Mouse (Mus musculus): Measurements from ENCODE around the gene Phactr1. TPM values are rescaled to one million over a fixed set of nuclear protein-coding genes. Genes with fewer than 3 reads are reported as not detected.

The Phactr1 gene
- polyA plus RNA-seq, 1 experiment from 2014 or later, result 6.0 TPM

GRCm38 (mm10) chr13:43068716-43069265 lies 388.4 kb downstream of the Phactr1 start:
- no peak overlapping the region for H3K4me3 ChIP-seq (ENCODE audit: low read length)
- no peaks in the 10 kb centered on the region for H3K27me3 ChIP-seq (replicated peaks; ENCODE audit: control insufficient read depth, insufficient read depth, low read length)
- H3K9ac ChIP-seq (ENCODE audit: low read depth, low read length), result no peak overlapping the region
- ATAC-seq, result no peak
- H3K4me2 ChIP-seq (ENCODE audit: low read depth, low read length), result no peak overlapping the region
- no peaks in the 10 kb centered on the region for H3K4me1 ChIP-seq (ENCODE audit: control insufficient read depth, insufficient read depth, low read length)
- 81% methylated on average over 8 of the region's 8 CpGs for WGBS
- H3K27ac ChIP-seq (ENCODE audit: low read length), result no peak overlapping the region
- H3K36me3 ChIP-seq (ENCODE audit: control insufficient read depth, insufficient read depth, low read length), result no peaks in the 10 kb centered on the region
- H3K9me3 ChIP-seq (ENCODE audit: control insufficient read depth, low read length), result no peaks in the 10 kb centered on the region

- Histone ChIP-seq H3K36me3 (ENCODE audit: control insufficient read depth, insufficient read depth, low read length) (no peaks in the 10 kb centered on the region), H3K4me2 (ENCODE audit: low read depth, low read length) (no peak overlapping the region), H3K4me3 (ENCODE audit: low read length) (no peak overlapping the region), H3K27me3 (replicated peaks; ENCODE audit: control insufficient read depth, insufficient read depth, low read length) (no peaks in the 10 kb centered on the region), H3K27ac (ENCODE audit: low read length) (no peak overlapping the region), H3K4me1 (ENCODE audit: control insufficient read depth, insufficient read depth, low read length) (no peaks in the 10 kb centered on the region), H3K9ac (ENCODE audit: low read depth, low read length) (no peak overlapping the region), H3K9me3 (ENCODE audit: control insufficient read depth, low read length) (no peaks in the 10 kb centered on the region)
- no peak for ATAC-seq
- 81% methylated on average over 4 of the region's 4 CpGs for WGBS
Measured at GRCm38 (mm10) chr13:43070496-43070895, 390.1 kb downstream of the Phactr1 start.

DNA sequence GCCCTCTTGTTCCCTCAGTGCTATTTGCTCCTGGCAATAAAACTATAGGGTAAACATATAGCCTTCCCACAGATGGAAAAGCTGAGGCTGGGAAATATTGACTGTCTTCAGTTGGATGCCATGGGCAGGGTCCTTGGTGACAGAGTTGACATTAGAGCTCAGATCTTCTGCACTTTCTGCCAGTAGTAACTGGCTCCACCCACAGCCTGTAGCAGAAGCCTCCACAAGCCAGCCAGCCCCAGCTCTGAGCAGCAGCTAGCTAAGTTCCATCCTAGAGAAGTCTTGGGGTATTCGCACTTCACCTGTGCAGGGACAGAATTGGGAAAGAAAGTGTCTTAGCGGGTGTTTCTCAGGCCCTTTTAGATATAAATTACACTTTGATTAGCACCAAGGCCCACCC lies 390.5 kb downstream of the Phactr1 start:
- H3K27me3 ChIP-seq (replicated peaks; ENCODE audit: control insufficient read depth, insufficient read depth, low read length), result no peaks in the 10 kb centered on the region
- H3K27ac ChIP-seq (ENCODE audit: low read length), result no peak overlapping the region
- no peaks in the 10 kb centered on the region for H3K9me3 ChIP-seq (ENCODE audit: control insufficient read depth, low read length)
- H3K4me2 ChIP-seq (ENCODE audit: low read depth, low read length), result no peak overlapping the region
- H3K4me3 ChIP-seq (ENCODE audit: low read length), result no peak overlapping the region
- ATAC-seq, result no peak
- no peak overlapping the region for H3K9ac ChIP-seq (ENCODE audit: low read depth, low read length)
- H3K4me1 ChIP-seq (ENCODE audit: control insufficient read depth, insufficient read depth, low read length), result no peaks in the 10 kb centered on the region
- 91% methylated on average over 2 of the region's 2 CpGs for WGBS
- H3K36me3 ChIP-seq (ENCODE audit: control insufficient read depth, insufficient read depth, low read length), result no peaks in the 10 kb centered on the region

DNA sequence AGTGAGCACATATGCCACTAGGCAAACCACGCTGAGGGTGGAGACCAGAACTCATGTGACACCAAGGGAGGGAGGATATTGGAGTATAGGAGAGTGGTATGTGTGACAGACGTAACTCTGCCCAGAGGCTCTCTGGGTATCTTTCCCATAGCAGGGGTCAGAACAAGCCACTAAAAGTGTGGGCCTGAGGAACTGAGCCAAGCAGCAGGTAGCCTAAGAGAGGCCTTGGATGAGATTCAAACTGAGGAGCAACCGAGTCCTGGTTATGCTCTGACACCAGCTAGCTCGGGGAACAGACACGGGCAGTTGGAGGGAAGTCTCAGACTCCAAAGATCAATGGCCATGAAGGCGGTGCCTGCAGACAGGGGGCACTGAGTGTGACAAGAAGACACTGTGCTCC lies 395.0 kb downstream of the Phactr1 start:
- H3K9me3 ChIP-seq (ENCODE audit: control insufficient read depth, low read length), result 0 out of 2 replicates have a peak, but pooled peaks cover 2% of the 10 kb centered on the region
- H3K36me3 ChIP-seq (ENCODE audit: control insufficient read depth, insufficient read depth, low read length), result no peaks in the 10 kb centered on the region
- no peaks in the 10 kb centered on the region for H3K4me1 ChIP-seq (ENCODE audit: control insufficient read depth, insufficient read depth, low read length)
- no peaks in the 10 kb centered on the region for H3K27me3 ChIP-seq (replicated peaks; ENCODE audit: control insufficient read depth, insufficient read depth, low read length)
- H3K9ac ChIP-seq (ENCODE audit: low read depth, low read length), result no peak overlapping the region
- ATAC-seq, result no peak
- H3K27ac ChIP-seq (ENCODE audit: low read length), result no peak overlapping the region
- no peak overlapping the region for H3K4me3 ChIP-seq (ENCODE audit: low read length)
- H3K4me2 ChIP-seq (ENCODE audit: low read depth, low read length), result no peak overlapping the region
- WGBS, result 81% methylated on average over 6 of the region's 6 CpGs

GRCm38 (mm10) chr13:43077485-43077884 lies 397.1 kb downstream of the Phactr1 start:
- no peak overlapping the region for H3K9ac ChIP-seq (ENCODE audit: low read depth, low read length)
- H3K27me3 ChIP-seq (replicated peaks; ENCODE audit: control insufficient read depth, insufficient read depth, low read length), result no peaks in the 10 kb centered on the region
- no peak overlapping the region for H3K27ac ChIP-seq (ENCODE audit: low read length)
- no peak for ATAC-seq
- H3K36me3 ChIP-seq (ENCODE audit: control insufficient read depth, insufficient read depth, low read length), result no peaks in the 10 kb centered on the region
- H3K9me3 ChIP-seq (ENCODE audit: control insufficient read depth, low read length), result 0 out of 2 replicates have a peak, but pooled peaks cover 2% of the 10 kb centered on the region
- H3K4me3 ChIP-seq (ENCODE audit: low read length), result no peak overlapping the region
- H3K4me2 ChIP-seq (ENCODE audit: low read depth, low read length), result no peak overlapping the region
- 90% methylated on average over 9 of the region's 9 CpGs for WGBS
- no peaks in the 10 kb centered on the region for H3K4me1 ChIP-seq (ENCODE audit: control insufficient read depth, insufficient read depth, low read length)

DNA sequence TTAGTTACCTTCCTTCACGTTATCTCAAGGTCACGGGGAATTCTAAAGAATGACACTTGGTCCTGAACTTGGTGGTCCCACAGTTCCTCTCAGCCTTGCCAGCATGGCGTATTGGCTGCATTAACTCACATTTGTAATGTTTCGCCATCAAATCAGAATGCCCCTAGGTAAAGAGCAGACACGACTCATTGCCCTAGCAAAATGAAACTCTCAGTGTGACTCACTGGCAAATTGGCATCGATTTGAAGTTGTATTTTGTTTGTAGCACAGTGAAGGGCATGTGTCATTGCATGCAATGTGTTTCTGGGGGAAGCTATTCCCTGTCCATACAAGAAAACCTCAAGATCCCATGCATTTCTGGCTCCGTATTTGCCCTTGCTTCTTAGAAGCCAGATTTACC lies 404.8 kb downstream of the Phactr1 start:
- H3K27me3 ChIP-seq (replicated peaks; ENCODE audit: control insufficient read depth, insufficient read depth, low read length), result no peaks in the 10 kb centered on the region
- no peak overlapping the region for H3K27ac ChIP-seq (ENCODE audit: low read length)
- no peaks in the 10 kb centered on the region for H3K4me1 ChIP-seq (ENCODE audit: control insufficient read depth, insufficient read depth, low read length)
- H3K4me3 ChIP-seq (ENCODE audit: low read length), result no peak overlapping the region
- no peak overlapping the region for H3K4me2 ChIP-seq (ENCODE audit: low read depth, low read length)
- no peaks in the 10 kb centered on the region for H3K36me3 ChIP-seq (ENCODE audit: control insufficient read depth, insufficient read depth, low read length)
- WGBS, result 92% methylated on average over 7 of the region's 7 CpGs
- ATAC-seq, result no peak
- no peak overlapping the region for H3K9ac ChIP-seq (ENCODE audit: low read depth, low read length)
- H3K9me3 ChIP-seq (ENCODE audit: control insufficient read depth, low read length), result no peaks in the 10 kb centered on the region

DNA sequence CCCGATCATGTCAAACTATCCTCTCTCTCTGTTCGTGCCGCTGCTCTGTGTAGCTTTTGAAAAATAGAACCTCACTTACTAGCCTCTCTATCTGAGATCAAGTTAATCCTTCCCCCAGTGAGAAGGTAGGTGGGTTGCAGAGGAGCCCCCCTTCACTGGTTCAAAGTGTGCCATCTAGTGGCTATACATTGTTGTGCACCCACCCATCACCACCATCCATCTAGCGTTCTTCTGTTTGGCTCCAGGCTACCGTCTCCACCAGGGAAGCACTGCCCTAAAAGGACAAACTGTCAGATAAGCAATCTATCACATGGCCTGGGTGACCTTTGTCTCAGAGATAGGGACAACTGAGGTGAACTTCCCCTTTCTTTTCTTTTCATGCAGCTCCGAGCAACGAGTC lies 413.9 kb downstream of the Phactr1 start:
- ATAC-seq, result no peak
- no peak overlapping the region for H3K27ac ChIP-seq (ENCODE audit: low read length)

GRCm38 (mm10) chr13:43102943-43103342 lies 422.5 kb downstream of the Phactr1 start:
- Histone ChIP-seq H3K9ac (ENCODE audit: low read depth, low read length) (no peak overlapping the region), H3K4me1 (ENCODE audit: control insufficient read depth, insufficient read depth, low read length) (no peaks in the 10 kb centered on the region), H3K36me3 (ENCODE audit: control insufficient read depth, insufficient read depth, low read length) (no peaks in the 10 kb centered on the region), H3K9me3 (ENCODE audit: control insufficient read depth, low read length) (peaks cover 3% of the 10 kb centered on the region; the same call in 1 of the 2 replicates), H3K27me3 (replicated peaks; ENCODE audit: control insufficient read depth, insufficient read depth, low read length) (no peaks in the 10 kb centered on the region), H3K4me2 (ENCODE audit: low read depth, low read length) (no peak overlapping the region), H3K27ac (ENCODE audit: low read length) (no peak overlapping the region), H3K4me3 (ENCODE audit: low read length) (no peak overlapping the region)
- no peak for ATAC-seq
- WGBS, result 75% methylated on average over 7 of the region's 7 CpGs

More for the DNA sequence above, 413.9 kb downstream of the Phactr1 start:
- H3K36me3 ChIP-seq (ENCODE audit: control insufficient read depth, insufficient read depth, low read length), result no peaks in the 10 kb centered on the region
- no peaks in the 10 kb centered on the region for H3K27me3 ChIP-seq (replicated peaks; ENCODE audit: control insufficient read depth, insufficient read depth, low read length)
- no peaks in the 10 kb centered on the region for H3K9me3 ChIP-seq (ENCODE audit: control insufficient read depth, low read length)
- no peak overlapping the region for H3K9ac ChIP-seq (ENCODE audit: low read depth, low read length)
- no peak overlapping the region for H3K4me2 ChIP-seq (ENCODE audit: low read depth, low read length)
- WGBS, result 47% methylated on average over 7 of the region's 7 CpGs
- no peak overlapping the region for H3K4me3 ChIP-seq (ENCODE audit: low read length)
- H3K4me1 ChIP-seq (ENCODE audit: control insufficient read depth, insufficient read depth, low read length), result no peaks in the 10 kb centered on the region

DNA sequence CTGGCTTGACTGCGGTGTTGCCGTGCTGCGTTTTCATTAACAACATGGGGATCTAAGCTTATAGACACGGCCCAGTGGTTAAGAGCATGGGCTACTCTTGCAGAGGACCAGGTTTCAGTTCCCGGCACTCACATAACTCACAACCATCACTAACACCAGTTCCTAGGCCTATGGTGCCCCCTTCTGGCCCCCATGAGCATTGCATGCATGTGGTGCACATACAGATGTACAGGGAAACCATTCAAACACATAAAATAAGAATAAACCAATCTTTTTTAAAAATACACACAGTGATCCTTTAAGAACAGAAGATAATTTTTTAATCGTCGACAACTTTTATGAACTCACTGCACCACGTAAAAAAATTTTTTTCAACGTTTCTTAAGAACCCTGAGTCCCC lies 424.1 kb downstream of the Phactr1 start:
- H3K4me3 ChIP-seq (ENCODE audit: low read length), result no peak overlapping the region
- no peaks in the 10 kb centered on the region for H3K36me3 ChIP-seq (ENCODE audit: control insufficient read depth, insufficient read depth, low read length)
- H3K27ac ChIP-seq (ENCODE audit: low read length), result no peak overlapping the region
- H3K4me1 ChIP-seq (ENCODE audit: control insufficient read depth, insufficient read depth, low read length), result no peaks in the 10 kb centered on the region
- no peak overlapping the region for H3K9ac ChIP-seq (ENCODE audit: low read depth, low read length)
- H3K27me3 ChIP-seq (replicated peaks; ENCODE audit: control insufficient read depth, insufficient read depth, low read length), result no peaks in the 10 kb centered on the region
- WGBS, result 96% methylated on average over 9 of the region's 9 CpGs
- H3K9me3 ChIP-seq (ENCODE audit: control insufficient read depth, low read length), result peaks cover 3% of the 10 kb centered on the region; the same call in 1 of the 2 replicates
- no peak for ATAC-seq
- no peak overlapping the region for H3K4me2 ChIP-seq (ENCODE audit: low read depth, low read length)

GRCm38 (mm10) chr13:43112280-43112679 lies 431.9 kb downstream of the Phactr1 start:
- WGBS, result 63% methylated on average over 7 of the region's 7 CpGs
- H3K4me2 ChIP-seq (ENCODE audit: low read depth, low read length), result no peak overlapping the region
- no peaks in the 10 kb centered on the region for H3K9me3 ChIP-seq (ENCODE audit: control insufficient read depth, low read length)
- no peaks in the 10 kb centered on the region for H3K27me3 ChIP-seq (replicated peaks; ENCODE audit: control insufficient read depth, insufficient read depth, low read length)
- no peak overlapping the region for H3K4me3 ChIP-seq (ENCODE audit: low read length)
- H3K9ac ChIP-seq (ENCODE audit: low read depth, low read length), result no peak overlapping the region
- ATAC-seq, result no peak
- H3K27ac ChIP-seq (ENCODE audit: low read length), result no peak overlapping the region
- H3K36me3 ChIP-seq (ENCODE audit: control insufficient read depth, insufficient read depth, low read length), result no peaks in the 10 kb centered on the region
- H3K4me1 ChIP-seq (ENCODE audit: control insufficient read depth, insufficient read depth, low read length), result no peaks in the 10 kb centered on the region
